Mouse (Mus musculus): ENCODE measurements around the gene Mnx1.
A peak's percentile ranks its signal among the peaks of the same experiment; 100 is the strongest.

Mnx1 gene

DNA sequence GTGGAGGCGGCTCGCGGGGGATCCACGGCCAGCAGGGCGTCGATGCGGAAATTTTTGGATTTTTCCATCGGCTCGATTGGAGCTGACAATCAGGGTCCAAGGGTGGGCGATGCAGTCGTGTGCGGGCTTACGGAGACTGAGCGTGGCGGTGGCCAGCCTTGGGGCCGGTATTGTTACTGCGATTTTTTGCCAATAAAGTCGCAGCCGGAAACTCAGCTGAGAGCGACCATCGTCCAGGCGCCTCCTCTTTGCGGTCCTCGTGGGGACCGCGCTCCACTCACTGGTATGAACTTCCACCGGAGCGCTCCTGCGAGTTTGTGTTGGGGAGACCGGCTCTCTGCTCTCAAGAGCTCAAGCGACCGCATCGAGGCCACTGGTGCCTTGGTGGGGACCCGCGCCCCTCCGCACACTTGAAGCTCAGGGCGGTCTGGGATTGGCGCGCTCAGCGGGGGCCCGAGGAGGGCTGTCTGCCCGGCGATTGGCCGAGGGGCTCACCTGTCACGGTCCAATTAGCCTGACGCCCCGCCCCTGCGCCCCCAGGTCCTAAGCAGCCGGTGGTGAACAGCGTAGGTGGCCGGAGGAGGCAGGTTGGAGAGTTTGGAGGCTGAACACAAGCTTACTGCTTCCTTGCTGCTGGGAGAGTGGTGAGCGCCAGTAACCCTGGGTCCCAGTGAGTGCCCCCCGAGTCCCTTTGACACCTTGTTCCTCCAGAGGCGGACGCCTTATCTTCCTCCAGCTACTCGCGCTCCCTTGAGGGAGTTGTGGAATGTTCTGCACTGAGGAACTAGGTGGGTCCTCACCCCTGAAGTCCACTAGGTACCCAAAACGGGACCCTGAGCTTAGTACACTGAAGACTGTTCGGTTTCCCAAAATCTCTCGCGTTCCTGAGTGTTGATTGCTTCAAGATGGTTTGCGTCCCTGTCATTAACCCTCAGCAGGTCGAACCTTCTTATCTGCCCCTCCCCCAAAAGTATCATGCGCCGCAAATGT, at the start of gene Mnx1:
Gene Mnx1, minus strand, starts transcription at position 263 of the 990 bp plus-strand sequence.
- no peak for DNase-seq (ENCODE audit: low spot score in 2 of 2)

DNA sequence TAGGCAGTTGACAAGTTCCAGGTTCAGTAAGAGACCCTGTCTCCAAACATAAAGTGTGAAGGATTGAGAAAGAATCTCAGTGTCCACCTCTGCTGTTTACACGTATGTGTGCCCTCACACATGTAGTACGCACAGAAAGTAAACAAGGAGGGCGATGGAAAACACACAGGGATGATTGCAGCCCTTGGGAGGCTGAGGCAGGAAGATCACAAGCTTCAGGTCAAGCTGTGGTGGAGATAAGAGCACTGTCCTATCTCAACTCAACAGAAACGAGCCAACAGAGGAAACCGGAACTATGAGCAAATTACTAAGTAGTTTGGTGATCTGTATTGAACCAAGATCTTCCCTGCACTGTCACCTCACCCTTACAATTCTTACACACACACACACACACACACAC, 38.2 kb upstream of the Mnx1 start:
- DNase-seq (ENCODE audit: low spot score in 2 of 2) = no peak

DNA sequence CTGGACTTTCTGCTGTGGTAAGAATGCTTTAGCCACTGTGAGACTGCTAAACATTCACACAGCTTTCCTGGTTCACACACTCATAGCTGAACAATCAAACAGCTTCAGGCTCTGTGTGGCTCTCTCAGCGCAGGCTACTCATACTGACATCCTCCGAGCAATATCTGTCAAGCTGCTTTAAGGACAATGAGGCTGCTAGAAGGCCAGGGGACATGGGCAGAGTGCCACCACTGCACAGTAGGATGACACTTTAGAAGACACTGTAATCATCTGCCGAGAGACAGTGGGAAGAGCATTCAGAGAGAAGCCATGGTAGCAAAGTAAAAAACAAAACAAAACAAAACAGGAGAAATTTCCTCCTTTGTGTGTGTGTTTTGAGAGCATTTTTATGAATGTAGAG, 37.6 kb upstream of the Mnx1 start:
- DNase-seq (ENCODE audit: low spot score in 2 of 2) = no peak

DNA sequence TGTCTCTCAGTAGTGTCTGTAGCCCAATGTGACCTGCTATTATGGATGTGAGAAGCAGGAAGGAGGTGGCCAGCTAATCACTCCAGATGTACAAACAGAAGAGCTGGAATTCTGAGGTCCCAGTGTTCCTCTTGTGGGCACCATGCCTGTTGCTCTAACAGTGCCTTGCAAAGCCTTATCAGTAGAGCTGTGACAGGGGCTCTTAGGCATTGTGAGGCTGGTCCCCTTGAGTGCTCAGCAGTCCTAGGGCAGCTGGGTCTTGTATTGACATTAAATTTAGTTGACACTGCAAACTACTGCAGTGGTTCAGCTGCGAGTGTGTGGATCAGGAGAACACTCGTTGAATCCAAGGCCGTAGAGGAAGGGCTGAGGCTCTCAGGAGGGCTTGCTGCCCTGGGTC, 28.7 kb upstream of the Mnx1 start:
- no peak for DNase-seq (ENCODE audit: low spot score in 2 of 2)

DNA sequence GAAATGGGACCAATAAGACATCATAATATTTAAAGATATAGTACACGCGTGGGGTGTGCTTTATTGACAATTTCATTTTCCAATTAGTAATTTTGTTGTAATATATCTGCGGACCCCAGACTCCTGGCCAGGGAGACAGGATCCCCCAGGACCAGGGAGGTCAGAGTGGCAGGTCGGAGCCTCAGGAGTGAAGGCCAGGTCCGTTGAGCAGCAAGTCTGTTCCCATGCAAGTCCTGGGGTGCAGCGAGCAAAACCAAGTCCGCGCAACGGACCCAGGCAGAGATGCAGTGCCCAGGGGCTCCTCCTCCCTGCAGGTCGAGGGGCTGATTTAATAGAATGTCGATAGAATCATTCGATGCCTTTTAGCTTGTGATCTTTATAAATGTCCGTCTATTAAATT, 9.1 kb upstream of the Mnx1 start:
- peak in 1 of 2 experiments; percentile 14 for DNase-seq (ENCODE audit: low spot score in 2 of 2)

DNA sequence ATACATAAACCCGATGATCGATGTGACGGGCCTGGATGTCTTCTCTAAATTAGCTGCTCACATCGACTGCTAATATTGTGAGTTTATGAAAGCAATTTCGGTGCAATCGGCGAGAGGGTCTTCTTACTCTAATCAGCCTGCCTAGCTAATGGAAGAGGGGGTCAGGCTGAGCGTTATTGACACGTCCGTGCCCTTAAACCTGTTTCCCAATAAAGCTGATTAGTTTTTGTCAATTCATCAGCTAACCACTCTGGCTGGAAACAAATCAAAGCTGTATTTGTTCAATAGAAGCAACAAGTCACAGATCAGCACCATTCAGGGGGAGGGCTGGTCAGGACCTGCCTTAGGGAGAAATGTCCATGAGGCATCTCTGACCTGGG, 7.7 kb upstream of the Mnx1 start:
- peak in 1 of 2 experiments; percentile 14 for DNase-seq (ENCODE audit: low spot score in 2 of 2)

DNA sequence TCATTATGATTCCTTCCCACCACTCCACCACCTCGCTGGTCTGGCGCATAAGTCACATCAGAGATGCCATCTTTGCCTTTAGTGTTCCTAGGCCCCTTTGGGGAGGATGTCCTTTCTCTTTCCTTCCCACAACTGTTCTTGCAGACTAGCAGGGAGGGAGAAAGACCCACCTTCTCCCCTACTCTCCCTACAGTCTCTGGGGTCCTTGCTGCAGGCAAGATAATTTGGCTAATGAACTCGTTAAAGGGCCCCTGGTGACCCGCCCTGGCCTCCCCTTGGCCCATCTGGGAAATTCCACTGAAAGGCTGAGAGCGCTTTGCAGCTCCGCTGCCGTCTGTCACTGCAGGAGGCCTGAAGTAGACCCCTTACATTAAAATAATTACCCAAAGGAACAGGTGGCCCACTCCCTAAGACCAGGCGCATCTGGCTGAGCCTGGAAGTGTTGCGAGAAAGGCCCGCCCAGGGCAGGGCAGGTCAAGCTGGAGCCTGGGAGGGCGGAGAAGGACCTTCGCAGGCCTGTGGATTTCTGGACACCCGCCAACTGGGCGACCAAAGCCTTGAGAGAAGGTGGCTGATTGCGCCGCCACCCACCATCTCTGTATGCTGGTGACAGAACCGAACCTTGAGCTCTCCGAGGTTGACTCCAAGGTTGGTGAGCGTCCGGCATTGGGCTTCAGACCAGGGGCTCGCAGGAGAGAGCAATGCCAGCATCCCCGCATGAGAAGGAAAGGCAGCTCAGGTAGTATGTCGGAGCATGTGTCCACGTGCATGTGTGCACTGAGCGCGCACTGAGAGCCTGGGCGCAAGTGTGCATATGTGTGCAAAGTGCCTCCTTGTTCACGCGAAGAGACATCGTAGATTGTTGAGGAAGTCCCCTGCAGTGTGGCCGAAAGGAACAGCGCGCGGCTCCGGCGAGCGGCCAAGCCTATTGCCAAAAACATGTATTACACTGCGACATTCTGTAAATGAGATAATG, 7.0 kb upstream of the Mnx1 start:
- DNase-seq (ENCODE audit: low spot score in 2 of 2) = peak in 1 of 2 experiments; percentile 29

DNA sequence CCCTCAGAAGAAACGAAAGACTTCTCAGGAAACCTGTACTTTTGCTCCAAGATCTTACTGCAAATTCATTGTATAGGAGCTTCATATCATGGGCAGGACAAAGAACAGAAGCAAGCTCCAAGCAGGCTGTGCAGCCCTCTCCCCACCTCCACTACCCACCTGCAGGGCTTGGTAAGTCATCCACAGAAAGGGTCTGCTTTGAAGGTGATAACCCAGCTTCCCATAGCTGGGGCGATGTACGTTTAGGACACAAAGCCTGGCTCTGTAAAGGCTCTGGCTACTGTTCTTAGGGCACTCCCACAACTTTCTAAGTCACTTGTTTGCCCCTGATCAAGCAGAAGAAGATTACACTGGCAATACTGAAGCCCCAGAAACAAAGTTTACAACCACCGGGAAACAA, 5.5 kb upstream of the Mnx1 start:
- DNase-seq (ENCODE audit: low spot score in 2 of 2) = peak in 1 of 2 experiments; percentile 1

DNA sequence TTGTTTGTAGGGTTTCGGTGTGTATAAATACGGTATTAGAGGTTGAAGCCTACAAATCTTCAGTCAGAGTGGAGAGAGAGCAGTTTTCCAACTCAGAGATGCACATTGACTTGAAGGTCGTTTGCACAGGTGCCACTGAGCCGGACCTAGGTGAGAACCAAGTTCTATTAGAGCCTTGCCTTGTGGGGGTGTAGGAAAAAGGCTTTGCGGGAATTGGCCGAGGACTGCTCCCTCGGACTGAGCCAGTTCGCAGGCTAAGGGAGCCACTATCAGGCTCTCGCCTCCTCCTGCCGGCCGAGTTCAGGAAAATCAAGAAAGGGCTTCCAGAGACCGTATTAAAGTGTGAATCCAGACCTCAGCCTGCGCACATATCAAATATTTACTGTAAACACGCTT, 926 bp upstream of the Mnx1 start:
- DNase-seq (ENCODE audit: low spot score in 2 of 2) = no peak

DNA sequence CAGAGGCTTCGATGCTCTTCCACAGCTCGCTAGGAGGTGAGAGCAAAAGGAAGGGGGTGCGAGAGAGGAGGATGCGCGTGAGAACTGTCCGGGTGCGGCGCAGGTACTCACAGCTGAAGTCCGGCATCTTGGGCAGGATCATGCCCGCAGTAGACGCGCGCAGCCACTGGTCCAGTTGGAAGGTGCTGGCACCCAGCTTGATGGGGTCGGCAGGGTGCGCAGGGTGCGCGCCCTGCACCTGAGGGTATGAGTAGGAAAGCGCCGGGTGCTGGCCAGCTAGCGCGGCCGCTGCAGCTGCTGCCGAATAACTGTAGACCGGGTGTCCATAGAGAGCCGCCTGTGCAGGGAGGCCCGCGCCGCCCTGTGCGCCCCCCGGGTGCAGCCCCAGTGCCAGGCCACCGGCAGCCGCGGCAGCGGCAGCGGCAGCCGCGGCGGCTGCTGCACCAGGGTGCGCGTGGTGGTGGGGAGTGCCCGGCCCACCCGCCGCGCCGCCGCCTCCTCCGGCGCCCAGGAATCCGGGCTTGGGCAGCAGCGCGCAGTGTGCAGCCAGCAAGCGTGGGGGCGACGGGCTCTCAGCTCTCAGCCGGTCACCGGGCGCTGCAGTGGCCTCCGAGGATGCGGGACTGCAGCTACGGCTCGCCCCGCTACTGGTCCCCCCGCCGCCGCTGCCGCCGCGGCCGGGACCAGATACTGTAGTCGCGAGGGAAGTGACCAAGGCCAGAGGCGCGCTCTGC, 629 bp downstream of the Mnx1 start:
- no peak for DNase-seq (ENCODE audit: low spot score in 2 of 2)

DNA sequence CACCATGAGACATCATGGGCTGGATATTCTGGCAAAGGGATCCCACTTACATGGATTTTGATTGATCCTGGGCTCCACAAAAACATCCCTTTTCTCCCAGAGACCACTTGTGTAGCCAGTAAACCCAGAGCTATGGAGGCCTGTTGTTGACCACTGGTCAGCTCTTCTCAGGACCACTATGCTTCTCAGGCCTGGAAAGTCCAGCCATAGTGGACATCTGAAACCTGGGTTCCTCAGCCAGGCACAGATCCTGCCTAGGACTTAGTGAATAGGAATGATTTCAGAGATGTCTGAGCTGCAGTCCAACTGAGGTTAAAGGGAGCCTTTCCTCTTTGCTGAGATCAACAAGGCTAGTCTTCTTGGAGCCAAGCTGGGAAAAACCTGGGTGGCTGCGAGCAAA, 2.2 kb downstream of the Mnx1 start:
- DNase-seq (ENCODE audit: low spot score in 2 of 2) = no peak

DNA sequence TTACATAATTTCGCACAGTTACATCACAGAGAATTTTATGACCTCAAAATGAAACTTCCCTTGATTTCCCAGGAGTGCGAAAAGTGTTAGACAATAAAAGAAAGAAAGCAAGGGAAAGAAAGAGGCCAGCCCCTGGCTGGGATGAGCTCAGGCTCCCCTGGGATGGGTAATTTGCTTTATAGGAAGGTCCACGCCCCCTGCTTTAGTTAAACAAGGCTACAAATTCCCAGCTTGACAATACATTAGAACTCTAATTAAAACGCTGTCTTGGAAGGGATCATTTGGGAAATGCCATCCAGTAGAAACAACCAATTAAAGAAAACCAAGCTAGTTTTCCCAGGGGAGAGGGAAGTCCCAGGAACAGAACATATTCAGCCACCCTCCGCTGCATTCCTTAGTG, 2.7 kb downstream of the Mnx1 start:
- DNase-seq (ENCODE audit: low spot score in 2 of 2) = no peak

DNA sequence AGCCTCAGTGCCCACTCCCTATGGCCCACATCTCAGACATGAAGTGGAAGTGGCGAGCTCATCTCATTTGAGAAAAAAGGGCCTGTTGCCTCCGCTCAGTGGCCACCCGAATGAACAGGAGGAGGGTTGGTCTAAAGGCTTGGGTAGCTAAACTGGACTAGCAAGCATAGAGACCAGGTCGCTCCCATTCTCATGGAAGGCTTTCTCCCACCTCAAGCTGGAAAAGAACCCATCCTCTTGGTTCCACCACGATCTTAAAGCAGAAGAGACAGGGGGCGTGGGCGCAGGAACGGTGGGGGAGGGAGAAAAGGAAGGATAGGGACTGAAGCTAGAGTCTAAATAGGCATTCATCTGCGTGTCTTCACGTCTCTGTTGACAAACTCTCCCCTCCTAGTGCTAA, 3.2 kb downstream of the Mnx1 start:
- no peak for DNase-seq (ENCODE audit: low spot score in 2 of 2)

DNA sequence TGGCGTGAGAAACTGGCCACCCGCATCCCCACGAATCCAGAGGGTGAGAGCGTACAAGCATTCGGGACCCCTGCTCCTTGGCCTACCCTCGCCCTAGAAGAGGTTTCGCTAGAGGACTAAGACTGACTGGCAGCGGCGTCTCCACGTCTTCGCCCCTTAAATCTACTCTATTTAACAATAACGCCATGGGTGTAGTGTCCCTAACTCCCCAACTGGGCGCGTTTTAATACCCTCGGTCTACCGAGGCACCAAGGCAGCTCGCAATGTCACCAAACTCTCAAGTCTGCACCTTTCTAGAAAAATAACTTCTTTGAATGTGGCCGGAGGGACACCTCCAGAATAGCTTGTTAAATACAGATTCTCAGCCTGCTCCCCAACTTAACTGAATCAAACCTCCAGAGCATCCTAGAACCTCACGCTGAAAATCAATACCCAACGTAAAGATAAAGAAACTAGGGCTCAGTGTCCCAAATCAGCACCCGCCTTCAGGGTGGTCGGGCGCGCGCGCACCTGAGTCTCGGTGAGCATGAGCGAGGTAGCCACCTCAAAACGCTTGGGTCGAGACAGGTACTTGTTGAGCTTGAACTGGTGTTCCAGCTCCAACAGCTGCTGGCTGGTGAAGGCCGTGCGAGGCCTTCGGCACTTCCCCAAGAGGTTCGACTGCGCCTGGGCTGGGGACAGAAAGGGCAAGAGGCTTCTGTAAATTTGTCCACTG, 3.9 kb downstream of the Mnx1 start:
- no peak for DNase-seq (ENCODE audit: low spot score in 2 of 2)

DNA sequence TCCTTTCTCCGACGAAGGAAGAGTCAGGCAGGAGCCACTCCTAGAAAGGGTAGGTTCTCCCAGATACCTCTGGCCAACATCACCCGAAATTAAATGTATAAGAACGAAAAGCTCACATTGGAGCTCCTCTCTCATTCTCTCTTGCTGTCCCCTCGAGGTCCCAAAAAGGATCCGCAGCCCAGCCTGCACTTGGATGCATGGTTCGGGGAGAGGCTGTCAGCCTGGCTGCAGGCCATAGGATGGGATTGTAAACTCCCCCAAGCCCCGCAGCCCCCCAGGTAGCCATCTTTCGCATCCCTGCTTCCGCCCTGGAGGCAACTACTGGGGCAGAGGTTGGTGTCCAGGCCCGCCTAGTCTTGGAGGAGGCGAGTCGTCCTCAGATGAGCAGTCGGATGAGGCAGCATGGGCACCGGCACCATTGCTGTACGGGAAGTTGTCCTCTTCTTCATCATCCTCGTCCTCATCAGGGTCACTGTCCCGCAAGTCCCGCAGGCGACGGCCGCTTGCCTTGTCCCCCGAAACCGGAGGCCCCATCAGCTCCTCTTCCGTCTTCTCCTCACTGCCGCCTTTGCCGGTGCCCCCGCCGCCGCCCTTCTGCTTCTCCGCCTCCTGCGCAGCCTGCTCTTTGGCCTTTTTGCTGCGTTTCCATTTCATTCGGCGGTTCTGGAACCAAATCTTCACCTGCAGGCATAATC, 4.6 kb downstream of the Mnx1 start:
- no peak for DNase-seq (ENCODE audit: low spot score in 2 of 2)

DNA sequence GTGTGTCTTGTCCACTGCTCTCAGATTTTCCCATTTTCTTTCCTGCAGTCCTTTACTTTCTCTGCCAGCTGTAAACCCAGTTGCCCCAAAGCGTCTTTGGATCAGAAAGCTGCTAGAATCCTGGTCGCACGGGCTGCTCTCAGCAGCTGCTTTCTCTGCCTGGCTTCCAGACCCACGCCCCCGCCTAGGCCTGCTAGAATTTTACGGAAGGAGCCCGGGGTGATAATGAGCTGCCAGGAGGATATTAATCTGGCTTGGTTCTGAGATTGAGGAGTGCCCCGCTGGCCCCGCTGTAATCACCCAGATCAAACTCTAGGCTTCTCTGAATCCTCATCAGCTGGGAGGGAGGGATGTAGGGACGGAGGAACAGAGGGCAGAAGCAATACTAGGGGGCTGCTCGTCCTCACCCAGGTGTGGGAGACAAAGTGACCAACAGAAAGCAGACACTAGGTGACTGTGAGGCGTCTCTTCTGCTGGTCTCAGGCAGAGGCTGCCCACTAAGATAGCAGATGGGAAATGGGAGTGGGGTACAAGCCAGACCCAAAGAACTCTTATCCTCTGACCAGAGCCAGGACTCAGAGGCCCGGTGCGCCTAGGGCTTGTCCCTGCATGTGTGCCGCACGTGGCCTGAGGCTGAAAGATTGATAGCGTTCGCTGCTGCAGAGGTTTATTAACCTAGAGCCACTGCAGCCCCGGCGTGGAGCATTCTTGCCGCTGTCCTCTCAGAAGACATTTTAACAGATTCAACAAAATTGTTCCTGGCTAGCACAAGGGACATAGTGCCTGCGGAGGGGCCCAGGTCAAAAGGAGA, 6.2 kb downstream of the Mnx1 start:
- DNase-seq (ENCODE audit: low spot score in 2 of 2) = no peak

DNA sequence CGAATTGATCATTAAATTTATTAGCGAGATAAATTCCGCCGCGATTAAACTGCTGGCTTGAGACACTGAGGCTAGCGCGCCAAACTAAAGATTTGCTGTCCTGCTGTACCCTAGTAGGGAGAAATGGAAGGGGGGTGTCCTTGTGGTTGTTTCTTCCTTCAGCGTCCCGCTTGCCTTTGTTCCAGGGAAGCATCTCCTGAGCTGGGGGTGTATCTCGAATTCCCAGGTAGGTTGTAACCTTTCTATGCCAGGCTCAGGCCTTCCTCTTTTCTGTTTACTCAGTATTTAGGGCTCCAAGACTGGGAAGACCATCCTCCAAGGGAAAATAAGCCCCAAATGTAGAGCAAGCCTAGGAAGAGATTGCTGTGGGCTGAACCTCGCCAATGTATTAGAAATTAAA, 6.9 kb downstream of the Mnx1 start:
- no peak for DNase-seq (ENCODE audit: low spot score in 2 of 2)

DNA sequence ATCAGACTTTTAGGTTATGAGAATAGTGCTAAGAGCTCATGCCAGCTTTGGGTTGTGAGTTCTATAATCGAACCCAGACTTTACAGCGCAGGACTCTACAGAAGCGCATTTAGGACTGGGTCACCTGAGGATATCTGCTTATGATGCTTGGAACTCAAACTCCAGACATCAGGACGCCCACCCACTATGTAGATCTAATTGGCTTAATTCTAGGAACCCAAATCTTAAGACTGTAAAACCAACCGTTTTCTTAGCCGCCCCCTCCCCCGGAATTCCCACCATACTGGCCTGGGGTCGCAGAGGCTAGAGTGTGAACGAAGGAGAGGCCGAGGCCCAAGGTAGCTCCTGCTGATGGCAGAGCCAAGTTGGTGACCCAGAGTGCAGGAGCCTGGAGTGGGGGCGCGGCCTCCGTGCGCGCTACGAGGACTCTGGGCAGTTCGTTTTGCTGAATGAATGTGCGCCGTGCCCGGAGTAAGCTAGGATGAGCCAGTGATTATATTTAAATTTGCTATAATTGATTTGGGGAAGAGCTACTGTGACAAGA, 7.3 kb downstream of the Mnx1 start:
- no peak for DNase-seq (ENCODE audit: low spot score in 2 of 2)

DNA sequence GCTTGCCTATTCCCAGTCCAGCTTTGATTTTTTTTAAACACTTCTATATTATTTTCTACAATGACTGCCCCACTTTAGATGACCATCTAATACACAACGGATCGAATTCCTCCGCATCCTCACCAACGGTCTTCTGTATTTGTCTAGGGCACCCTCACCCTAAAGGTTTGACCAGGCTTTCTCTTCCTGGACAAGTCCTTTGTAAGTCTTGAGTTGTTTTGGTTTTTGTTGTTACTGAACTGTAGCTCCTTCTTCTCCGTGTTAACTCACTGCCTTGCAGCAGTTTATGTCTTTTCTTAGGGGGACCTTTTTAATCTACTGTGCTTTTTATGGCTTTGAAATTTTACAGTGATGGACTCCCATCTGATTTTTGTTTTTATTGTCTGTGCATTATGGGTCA, 8.0 kb downstream of the Mnx1 start:
- DNase-seq (ENCODE audit: low spot score in 2 of 2) = no peak
